Mouse (Mus musculus): Measurements from ENCODE around the gene Dnmt3a. TPM values are rescaled to one million over a fixed set of nuclear protein-coding genes. Genes with fewer than 3 reads are reported as not detected.

Dnmt3a gene
- polyA plus RNA-seq, 1 experiment from 2014 or later: 109 TPM

DNA sequence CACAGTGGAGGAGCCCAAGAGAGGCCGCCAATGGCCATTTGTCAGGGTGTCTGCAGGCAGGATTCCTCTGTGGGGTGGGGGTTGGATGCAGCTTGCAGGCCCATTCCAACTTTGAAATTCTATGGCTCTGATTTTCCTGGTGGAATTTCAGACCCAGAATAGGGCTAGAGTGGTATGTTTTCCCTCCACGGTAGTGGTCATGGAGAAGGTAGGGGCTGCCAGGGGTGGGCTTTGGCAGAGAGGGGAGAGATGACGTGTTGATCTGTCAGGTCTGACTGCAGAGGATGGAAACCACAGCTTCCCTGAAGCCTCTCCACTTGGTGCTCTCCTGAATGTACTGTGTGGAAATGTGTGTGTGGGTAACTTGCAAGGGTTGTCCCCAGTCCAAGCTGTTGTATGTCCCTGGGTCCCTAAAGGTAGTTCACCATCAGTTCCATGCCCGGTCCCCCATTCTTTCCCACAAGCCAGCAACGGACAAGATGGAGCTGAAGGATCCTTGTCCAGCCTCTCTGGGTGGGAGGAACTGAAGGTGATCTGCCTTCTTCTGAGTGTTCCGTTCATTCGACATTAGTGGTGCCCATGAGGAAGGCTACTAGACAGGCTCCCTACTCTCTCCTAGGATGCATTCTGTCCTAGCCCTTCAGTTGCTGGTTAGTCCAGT, 3.8 kb downstream of the Dnmt3a start:
- ATAC-seq (ENCODE audit: low FRiP score, low read depth): no peak
- no peaks in the 10 kb centered on the region for H3K9me3 ChIP-seq
- H3K4me1 ChIP-seq (replicated peaks): peaks cover 57% of the 10 kb centered on the region
- no peak overlapping the region for H3K27ac ChIP-seq (replicated peaks)
- H3K27me3 ChIP-seq: no peaks in the 10 kb centered on the region
- 77% methylated on average over 7 of the region's 7 CpGs for WGBS
- no peak overlapping the region for H3K9ac ChIP-seq
- no peak overlapping the region; the same call in 1 of the 2 replicates for H3K4me2 ChIP-seq
- no peaks in the 10 kb centered on the region for H3K36me3 ChIP-seq
- H3K4me3 ChIP-seq: no peak overlapping the region

GRCm38 (mm10) chr12:3810455-3810854, 4.6 kb downstream of the Dnmt3a start:
- Histone ChIP-seq H3K4me1 (replicated peaks) (peaks cover 59% of the 10 kb centered on the region), H3K4me2 (peak overlapping the region; percentile 23), H3K4me3 (no peak overlapping the region), H3K27me3 (no peaks in the 10 kb centered on the region), H3K9ac (no peak overlapping the region), H3K27ac (replicated peaks) (no peak overlapping the region), H3K36me3 (no peaks in the 10 kb centered on the region), H3K9me3 (no peaks in the 10 kb centered on the region)
- no peak for ATAC-seq (ENCODE audit: low FRiP score, low read depth)
- 43% methylated on average over 4 of the region's 4 CpGs for WGBS

DNA sequence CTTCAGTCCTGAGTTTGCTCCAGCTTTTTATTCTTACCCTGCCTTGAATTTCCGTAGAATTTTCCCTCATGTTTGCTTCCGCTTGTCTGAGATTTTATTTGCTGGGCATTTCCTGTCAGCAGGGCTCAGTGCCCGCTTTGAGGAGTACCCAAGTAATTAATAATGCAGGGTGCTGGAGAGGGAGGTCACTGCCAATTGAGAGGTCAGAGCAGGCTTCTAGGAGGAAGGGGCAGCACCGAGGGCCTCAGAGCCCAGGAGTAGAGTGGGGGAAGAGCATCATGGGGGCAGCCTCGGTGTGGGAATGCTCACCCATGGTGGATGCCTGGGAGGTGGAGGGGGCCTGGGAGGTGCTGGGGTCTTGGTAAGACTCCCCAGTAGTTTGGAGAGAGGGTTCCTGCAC, 5.8 kb downstream of the Dnmt3a start:
- H3K4me2 ChIP-seq: peak overlapping the region; percentile 26; the same call in 1 of the 2 replicates
- peaks cover 59% of the 10 kb centered on the region for H3K4me1 ChIP-seq (replicated peaks)
- H3K4me3 ChIP-seq: no peak overlapping the region
- H3K9ac ChIP-seq: no peak overlapping the region
- no peaks in the 10 kb centered on the region for H3K9me3 ChIP-seq
- no peak for ATAC-seq (ENCODE audit: low FRiP score, low read depth)
- H3K36me3 ChIP-seq: no peaks in the 10 kb centered on the region
- 35% methylated on average over 5 of the region's 5 CpGs for WGBS
- H3K27ac ChIP-seq (replicated peaks): 0 out of 2 replicates have a peak overlapping the region, but pooled peaks have one; percentile 30
- no peaks in the 10 kb centered on the region for H3K27me3 ChIP-seq

DNA sequence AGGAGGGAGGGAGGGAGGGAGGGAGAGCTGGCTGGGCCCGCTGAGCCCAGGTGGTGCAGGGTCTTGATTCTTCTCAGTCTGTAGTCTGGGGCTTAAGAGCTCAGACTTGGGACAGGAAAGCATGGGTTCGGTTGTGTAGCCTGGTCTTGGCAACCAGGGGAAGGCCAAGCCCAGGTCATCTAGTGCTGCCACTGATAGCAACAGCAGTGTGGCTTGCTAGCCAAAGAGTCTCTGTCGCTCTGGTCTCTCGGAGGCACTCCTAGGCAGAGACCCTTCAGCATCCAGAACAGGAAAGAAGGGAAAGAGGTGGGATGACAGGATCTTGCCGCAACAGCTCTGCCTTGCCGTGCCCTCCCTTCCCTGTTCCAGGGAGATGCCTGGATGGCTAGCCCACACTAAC, 6.4 kb downstream of the Dnmt3a start:
- no peaks in the 10 kb centered on the region for H3K9me3 ChIP-seq
- ATAC-seq (ENCODE audit: low FRiP score, low read depth): no peak
- no peaks in the 10 kb centered on the region for H3K36me3 ChIP-seq
- no peak overlapping the region for H3K9ac ChIP-seq
- H3K4me2 ChIP-seq: no peak overlapping the region
- no peaks in the 10 kb centered on the region for H3K27me3 ChIP-seq
- peaks cover 66% of the 10 kb centered on the region for H3K4me1 ChIP-seq (replicated peaks)
- H3K4me3 ChIP-seq: no peak overlapping the region
- no peak overlapping the region for H3K27ac ChIP-seq (replicated peaks)
- WGBS: 51% methylated on average over 6 of the region's 6 CpGs

DNA sequence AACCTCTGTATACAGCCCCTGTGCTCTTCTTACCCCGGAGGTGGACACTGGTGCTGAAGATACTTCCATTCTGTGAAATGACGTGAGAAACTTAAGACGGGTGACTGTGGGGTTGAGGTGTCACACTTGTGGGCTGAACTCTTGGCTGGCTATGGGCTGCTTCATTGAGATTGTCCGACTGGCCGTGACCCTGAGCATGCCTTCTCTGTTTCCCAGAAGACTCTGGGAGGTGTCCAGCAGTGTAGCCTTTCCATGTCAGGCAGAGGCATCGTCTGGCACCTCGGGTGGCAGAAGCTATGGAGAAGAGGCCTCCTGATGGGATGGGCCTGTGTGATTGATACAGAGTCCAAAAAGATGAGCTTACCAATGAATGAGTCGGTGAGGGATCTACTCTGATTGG, 7.3 kb downstream of the Dnmt3a start:
- ATAC-seq (ENCODE audit: low FRiP score, low read depth): no peak
- Histone ChIP-seq H3K9me3 (no peaks in the 10 kb centered on the region), H3K27ac (replicated peaks) (no peak overlapping the region), H3K36me3 (no peaks in the 10 kb centered on the region), H3K27me3 (no peaks in the 10 kb centered on the region), H3K4me3 (no peak overlapping the region), H3K4me1 (replicated peaks) (peaks cover 72% of the 10 kb centered on the region), H3K9ac (no peak overlapping the region), H3K4me2 (no peak overlapping the region)
- WGBS: 86% methylated on average over 8 of the region's 8 CpGs

- H3K27me3 ChIP-seq: no peaks in the 10 kb centered on the region
- ATAC-seq (ENCODE audit: low FRiP score, low read depth): no peak
- no peaks in the 10 kb centered on the region for H3K9me3 ChIP-seq
- peaks cover 73% of the 10 kb centered on the region for H3K4me1 ChIP-seq (replicated peaks)
- H3K9ac ChIP-seq: no peak overlapping the region
- 43% methylated on average over 6 of the region's 6 CpGs for WGBS
- no peak overlapping the region for H3K27ac ChIP-seq (replicated peaks)
- H3K36me3 ChIP-seq: no peaks in the 10 kb centered on the region
- no peak overlapping the region for H3K4me2 ChIP-seq
- no peak overlapping the region for H3K4me3 ChIP-seq
These were observed 9.6 kb downstream of the Dnmt3a start for GRCm38 (mm10) chr12:3815386-3815785.

DNA sequence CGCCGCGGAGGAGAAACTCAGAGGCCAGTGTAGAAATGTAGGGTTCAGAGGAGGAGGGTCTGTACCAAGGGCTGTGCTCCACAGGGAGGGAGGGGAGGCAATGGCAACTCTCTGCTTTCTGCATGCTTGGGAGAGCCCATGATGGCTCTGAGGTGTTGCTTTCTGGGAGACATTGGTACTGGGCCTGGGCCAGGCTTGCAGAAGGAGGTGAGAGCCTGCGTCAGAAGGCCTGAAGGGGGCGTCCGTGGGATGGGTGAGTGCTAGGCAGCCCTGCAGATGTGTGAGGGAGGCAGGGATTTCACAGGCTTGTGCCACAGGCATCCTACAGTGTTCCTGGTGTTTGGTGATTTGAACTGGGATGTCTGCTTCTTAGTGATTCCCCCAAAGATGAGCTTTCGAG, 11.2 kb downstream of the Dnmt3a start:
- WGBS: 62% methylated on average over 7 of the region's 7 CpGs
- H3K4me1 ChIP-seq (replicated peaks): peaks cover 61% of the 10 kb centered on the region
- H3K27me3 ChIP-seq: no peaks in the 10 kb centered on the region
- no peak for ATAC-seq (ENCODE audit: low FRiP score, low read depth)
- no peak overlapping the region for H3K4me3 ChIP-seq
- H3K4me2 ChIP-seq: no peak overlapping the region
- H3K27ac ChIP-seq (replicated peaks): no peak overlapping the region
- H3K9ac ChIP-seq: no peak overlapping the region
- no peaks in the 10 kb centered on the region for H3K36me3 ChIP-seq
- no peaks in the 10 kb centered on the region for H3K9me3 ChIP-seq

DNA sequence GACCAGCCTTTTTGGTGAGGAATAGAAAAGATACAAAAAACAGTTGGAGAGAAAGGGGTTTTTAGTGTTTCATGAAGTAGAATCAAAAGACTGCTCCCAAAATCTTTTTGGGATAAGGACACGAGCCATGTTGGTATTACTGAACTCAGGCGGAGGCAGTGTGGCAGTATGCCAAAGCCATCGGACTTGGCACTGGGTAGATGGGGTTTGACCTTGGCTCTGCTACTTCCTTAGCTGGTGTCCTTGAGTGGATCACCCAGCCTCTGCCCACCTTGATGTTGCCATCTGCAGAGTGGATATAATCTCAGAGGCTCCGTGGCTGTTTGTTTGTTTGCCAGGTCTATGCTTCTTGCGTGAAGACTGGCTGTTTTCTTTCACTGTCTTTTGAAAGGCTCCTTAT, 11.8 kb downstream of the Dnmt3a start:
- Histone ChIP-seq H3K9me3 (no peaks in the 10 kb centered on the region), H3K4me1 (replicated peaks) (peaks cover 56% of the 10 kb centered on the region), H3K4me3 (no peak overlapping the region), H3K27ac (replicated peaks) (no peak overlapping the region), H3K9ac (no peak overlapping the region), H3K27me3 (no peaks in the 10 kb centered on the region), H3K4me2 (no peak overlapping the region), H3K36me3 (no peaks in the 10 kb centered on the region)
- no peak for ATAC-seq (ENCODE audit: low FRiP score, low read depth)
- WGBS: 69% methylated on average over 5 of the region's 5 CpGs

- H3K4me3 ChIP-seq: no peak overlapping the region
- no peak overlapping the region for H3K9ac ChIP-seq
- no peaks in the 10 kb centered on the region for H3K36me3 ChIP-seq
- H3K27me3 ChIP-seq: no peaks in the 10 kb centered on the region
- no peak for ATAC-seq (ENCODE audit: low FRiP score, low read depth)
- no peaks in the 10 kb centered on the region for H3K9me3 ChIP-seq
- H3K4me1 ChIP-seq (replicated peaks): peaks cover 74% of the 10 kb centered on the region
- H3K4me2 ChIP-seq: no peak overlapping the region
- H3K27ac ChIP-seq (replicated peaks): no peak overlapping the region
- 75% methylated on average over 4 of the region's 4 CpGs for WGBS
These were observed 14.1 kb downstream of the Dnmt3a start for GRCm38 (mm10) chr12:3819899-3820298.

GRCm38 (mm10) chr12:3823408-3823807, 17.6 kb downstream of the Dnmt3a start:
- H3K36me3 ChIP-seq: no peaks in the 10 kb centered on the region
- H3K27me3 ChIP-seq: no peaks in the 10 kb centered on the region
- peaks cover 56% of the 10 kb centered on the region for H3K4me1 ChIP-seq (replicated peaks)
- no peak overlapping the region for H3K9ac ChIP-seq
- H3K27ac ChIP-seq (replicated peaks): no peak overlapping the region
- ATAC-seq (ENCODE audit: low FRiP score, low read depth): no peak; the same call in 1 of the 2 replicates
- no peaks in the 10 kb centered on the region for H3K9me3 ChIP-seq
- WGBS: 49% methylated on average over 5 of the region's 5 CpGs
- H3K4me3 ChIP-seq: no peak overlapping the region
- no peak overlapping the region for H3K4me2 ChIP-seq

- peaks cover 39% of the 10 kb centered on the region for H3K4me1 ChIP-seq (replicated peaks)
- H3K27me3 ChIP-seq: no peaks in the 10 kb centered on the region
- WGBS: 75% methylated on average over 5 of the region's 5 CpGs
- H3K4me2 ChIP-seq: no peak overlapping the region
- H3K27ac ChIP-seq (replicated peaks): no peak overlapping the region
- no peak for ATAC-seq (ENCODE audit: low FRiP score, low read depth)
- H3K36me3 ChIP-seq: no peaks in the 10 kb centered on the region
- H3K4me3 ChIP-seq: no peak overlapping the region
- no peak overlapping the region for H3K9ac ChIP-seq
- H3K9me3 ChIP-seq: no peaks in the 10 kb centered on the region
These were observed 19.3 kb downstream of the Dnmt3a start for GRCm38 (mm10) chr12:3824906-3825713.

GRCm38 (mm10) chr12:3825714-3826080, 19.9 kb downstream of the Dnmt3a start:
- Histone ChIP-seq H3K27ac (replicated peaks) (no peak overlapping the region), H3K9ac (no peak overlapping the region), H3K27me3 (no peaks in the 10 kb centered on the region), H3K4me1 (replicated peaks) (peaks cover 34% of the 10 kb centered on the region), H3K9me3 (no peaks in the 10 kb centered on the region), H3K4me3 (no peak overlapping the region), H3K4me2 (no peak overlapping the region), H3K36me3 (no peaks in the 10 kb centered on the region)
- ATAC-seq (ENCODE audit: low FRiP score, low read depth): no peak
- WGBS: 62% methylated on average over 12 of the region's 12 CpGs
